Mouse (Mus musculus): ENCODE results near the gene Vmn2r59. TPM values are rescaled to one million over a fixed set of nuclear protein-coding genes. Genes with fewer than 3 reads are reported as not detected.

Gene Vmn2r59
- polyA plus RNA-seq (2017; shearing (Covaris generic)), result 0.15 TPM

DNA sequence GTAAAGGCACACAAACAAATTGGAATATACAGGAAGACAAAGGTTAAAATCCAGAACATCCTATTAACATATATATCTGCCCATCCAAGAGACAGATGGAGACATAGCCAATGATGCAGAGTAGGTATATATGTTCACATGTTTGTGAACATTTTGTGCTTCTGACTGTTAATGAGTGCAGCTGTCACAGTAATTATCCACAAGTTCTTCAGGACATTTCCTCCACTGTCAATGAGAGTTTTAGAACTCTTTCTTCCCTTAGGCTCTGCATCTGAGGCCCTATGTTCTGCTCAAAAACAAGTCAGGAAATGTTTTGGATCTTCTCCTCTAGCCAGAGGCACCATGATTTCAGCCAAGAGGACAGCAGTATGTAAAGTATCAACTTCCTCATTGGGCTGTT is at the start of gene Vmn2r59:
TSS of gene Vmn2r59 (minus strand) at position 101 of the 400 bp plus-strand sequence.

DNA sequence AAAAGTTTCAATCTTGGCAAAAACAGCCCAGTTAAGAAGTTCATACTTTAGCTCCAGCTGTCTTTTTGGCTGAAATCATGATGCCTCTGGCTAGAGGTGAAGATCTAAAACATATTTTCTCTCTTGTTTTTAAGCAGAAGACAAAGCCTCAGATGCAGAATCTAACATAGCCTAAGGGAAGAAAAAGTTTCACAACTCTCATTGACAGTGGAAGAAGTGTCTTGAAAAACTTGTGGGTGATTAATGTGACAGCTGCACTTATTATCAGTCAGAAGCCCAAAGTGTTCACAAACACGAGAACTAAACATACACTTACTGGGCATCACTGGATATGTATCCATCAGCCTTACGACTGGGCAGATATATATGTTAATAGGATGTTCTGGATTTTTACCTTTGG is 48.6 kb upstream of the Vmn2r59 start, which contains the start of gene Vmn2r60:
TSS of gene Vmn2r60 (plus strand) at position 301 of the 400 bp plus-strand sequence.

Other genes starting within 250 kb of the Vmn2r59 start
- not detected for gene Vmn2r58, start 186.3 kb downstream of the Vmn2r59 start, polyA plus RNA-seq (2017; shearing (Covaris generic))
- not detected for gene Vmn2r60, start 48.7 kb upstream of the Vmn2r59 start, polyA plus RNA-seq (2017; shearing (Covaris generic))
- gene Vmn2r61, start 201.0 kb upstream of the Vmn2r59 start, polyA plus RNA-seq (2017; shearing (Covaris generic)), result not detected

All from effector memory CD4-positive, alpha-beta T cell, adult 5 months (primary cell).